Mouse (Mus musculus): Measurements from ENCODE around the gene Nasp.
"Not testable (repeated sequence)": the region's sequence is repeated elsewhere in the genome, so short reads cannot be mapped to it uniquely, and the experiment has no call there.

Gene Nasp

DNA sequence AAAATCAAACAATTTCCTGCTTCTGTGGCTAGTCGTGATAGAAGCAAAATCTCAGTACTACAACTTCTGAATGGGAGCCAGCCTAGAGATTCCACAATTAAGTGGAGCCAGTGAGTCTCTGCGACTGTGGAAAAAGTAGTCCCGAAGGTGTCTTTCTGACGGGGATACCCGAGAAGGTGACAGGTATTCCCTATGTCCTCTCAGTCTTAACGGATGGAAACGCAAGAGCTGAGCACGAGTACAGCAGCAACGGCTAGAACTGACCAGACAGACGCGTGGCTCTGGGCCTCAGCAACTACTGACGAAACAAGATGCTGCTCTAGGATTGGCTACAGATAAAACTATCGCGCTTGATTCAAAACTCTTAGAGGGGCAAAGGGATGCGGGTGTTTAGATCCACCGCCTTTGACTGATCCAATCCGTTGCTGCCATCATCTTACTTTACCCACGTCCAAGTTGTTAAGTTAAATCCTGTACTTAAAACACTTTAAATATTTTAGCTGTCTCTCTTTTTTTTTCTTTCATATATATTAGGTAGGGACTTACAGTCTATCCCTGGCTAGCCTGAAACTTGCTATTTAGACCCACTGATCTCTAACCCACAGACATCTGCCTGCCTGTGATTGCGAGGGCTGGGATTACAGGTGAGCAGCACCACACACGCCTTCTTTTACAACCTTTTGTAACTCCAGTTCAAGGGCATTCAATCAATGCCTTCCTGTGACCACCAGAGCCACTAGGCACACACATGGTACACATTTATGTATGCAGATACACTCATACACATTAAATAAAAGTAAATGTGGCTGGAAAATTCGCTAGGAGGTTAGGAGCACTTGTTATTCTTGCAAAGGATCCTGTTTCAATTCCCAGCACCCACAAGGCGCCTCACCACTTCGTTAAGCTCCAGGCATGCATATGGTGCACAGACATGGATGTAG lies at the start of gene Nasp:
TSS of gene Nasp (minus strand) at position 220 of the 941 bp plus-strand sequence.
- peak; percentile 85 to 96 for DNase-seq (ENCODE audit: inconsistent age in 2 of 2, low spot score in 1 of 2)

DNA sequence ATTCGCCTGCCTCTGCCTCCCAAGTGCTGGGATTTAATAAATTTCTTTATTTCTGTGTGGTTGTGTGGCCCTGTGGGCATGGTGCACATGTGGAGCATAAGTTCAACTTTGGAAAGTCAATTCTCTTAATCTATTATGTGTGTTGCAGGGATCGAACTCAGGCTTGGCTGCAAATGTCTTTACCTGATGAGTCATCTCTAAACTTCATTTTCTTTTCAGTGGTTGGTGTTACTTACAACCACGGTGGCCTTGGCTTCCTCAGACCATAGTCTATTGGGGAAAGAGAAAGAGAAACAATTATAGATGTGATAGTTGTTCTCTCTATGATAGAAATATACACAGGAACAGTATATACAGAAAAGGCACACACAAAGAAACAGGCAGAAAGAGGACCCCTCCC lies 48.3 kb upstream of the Nasp start:
- DNase-seq (ENCODE audit: inconsistent age in 2 of 2, low spot score in 1 of 2) = no peak

GRCm38 (mm10) chr4:116674761-116675160 lies 47.0 kb upstream of the Nasp start:
- DNase-seq (ENCODE audit: inconsistent age in 2 of 2, low spot score in 1 of 2) = not testable (repeated sequence)

DNA sequence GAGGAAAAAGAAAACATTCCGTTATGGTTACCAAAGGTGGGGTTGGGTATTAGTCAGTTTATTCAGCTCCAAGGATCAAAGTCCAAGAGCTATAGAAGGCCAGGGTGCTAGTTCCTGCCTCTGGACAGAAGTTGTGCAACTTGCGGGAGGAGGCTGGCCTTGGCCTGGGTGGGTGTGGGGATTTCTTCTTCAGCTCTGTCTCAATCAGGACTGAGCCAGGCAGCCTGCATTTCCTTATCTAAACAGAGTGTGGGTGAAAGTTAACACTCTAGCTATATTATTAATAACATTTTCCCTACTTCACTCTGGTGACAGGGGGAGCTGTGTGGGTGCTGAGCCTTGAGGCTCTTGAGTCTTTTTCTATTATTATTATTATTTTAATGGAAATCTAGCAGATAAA lies 45.0 kb upstream of the Nasp start:
- peak; percentile 84 to 93 for DNase-seq (ENCODE audit: inconsistent age in 2 of 2, low spot score in 1 of 2)

DNA sequence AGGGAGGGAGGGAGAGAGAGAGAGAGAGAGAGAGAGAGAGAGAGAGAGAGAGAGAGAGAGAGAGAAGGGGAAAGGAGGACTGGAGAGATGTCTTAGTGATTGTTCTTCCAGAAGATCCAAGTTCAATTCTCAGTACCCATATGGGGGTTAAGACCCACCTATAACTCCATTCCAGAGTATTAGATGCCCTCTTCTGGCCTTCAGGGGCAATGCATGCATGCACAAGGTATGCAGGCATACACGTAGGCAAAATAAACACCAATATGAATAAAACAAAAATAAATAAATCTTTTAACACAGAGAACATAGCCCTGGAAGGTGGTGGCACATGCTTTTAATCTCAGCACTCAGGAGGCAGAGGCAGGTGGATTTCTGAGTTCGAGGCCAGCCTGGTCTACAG lies 41.5 kb upstream of the Nasp start:
- DNase-seq (ENCODE audit: inconsistent age in 2 of 2, low spot score in 1 of 2) = peak in 1 of 2 experiments; percentile 50

- no peak for DNase-seq (ENCODE audit: inconsistent age in 2 of 2, low spot score in 1 of 2)
Observed at GRCm38 (mm10) chr4:116668145-116668544, 40.4 kb upstream of the Nasp start.

DNA sequence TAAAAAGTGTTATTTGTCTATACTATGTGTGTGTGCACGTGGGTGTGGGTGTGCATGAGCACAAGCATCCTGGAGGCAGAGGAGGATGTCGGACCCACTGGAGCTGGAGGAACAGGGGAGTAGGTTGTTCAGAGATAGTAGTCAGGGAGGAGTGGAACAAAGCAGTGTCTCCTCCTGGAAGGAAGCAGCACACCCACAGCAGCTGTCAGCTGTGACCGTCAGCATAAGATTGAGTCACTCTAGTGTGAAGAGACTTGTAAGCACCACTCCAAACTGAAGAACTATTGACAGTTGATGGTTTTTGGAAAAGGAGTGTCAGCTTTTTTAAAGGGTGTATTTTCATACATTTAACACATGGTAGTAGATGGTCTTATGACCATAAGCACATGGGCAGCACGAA lies 38.9 kb upstream of the Nasp start:
- DNase-seq (ENCODE audit: inconsistent age in 2 of 2, low spot score in 1 of 2) = no peak

DNA sequence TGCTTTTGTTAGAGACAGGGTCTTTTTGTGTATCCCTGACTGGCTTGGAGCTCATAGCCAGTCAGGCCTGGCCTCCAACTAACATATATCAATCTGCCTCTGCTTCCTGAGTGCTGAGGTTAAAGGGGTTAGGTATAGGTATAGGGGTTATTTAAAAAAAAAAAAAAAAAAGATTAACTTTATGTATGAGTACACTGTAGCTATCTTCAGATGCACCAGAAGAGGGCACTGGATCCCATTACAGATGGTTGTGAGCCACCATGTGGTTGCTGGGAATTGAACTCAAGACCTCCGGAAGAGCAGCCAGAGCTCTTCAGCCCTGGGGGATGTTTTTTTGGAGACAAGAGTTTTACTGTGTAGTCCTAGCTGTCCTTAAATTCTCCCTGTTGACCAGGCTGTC lies 34.3 kb upstream of the Nasp start:
- no peak for DNase-seq (ENCODE audit: inconsistent age in 2 of 2, low spot score in 1 of 2)

- no peak for DNase-seq (ENCODE audit: inconsistent age in 2 of 2, low spot score in 1 of 2)
Observed at GRCm38 (mm10) chr4:116660829-116661228, 33.1 kb upstream of the Nasp start.

GRCm38 (mm10) chr4:116659916-116660315 lies 32.2 kb upstream of the Nasp start:
- not testable (repeated sequence) for DNase-seq (ENCODE audit: inconsistent age in 2 of 2, low spot score in 1 of 2)

GRCm38 (mm10) chr4:116659474-116659873 lies 31.7 kb upstream of the Nasp start:
- peak; percentile 62 to 90 for DNase-seq (ENCODE audit: inconsistent age in 2 of 2, low spot score in 1 of 2)

GRCm38 (mm10) chr4:116657971-116658370 lies 30.2 kb upstream of the Nasp start:
- DNase-seq (ENCODE audit: inconsistent age in 2 of 2, low spot score in 1 of 2) = no peak

DNA sequence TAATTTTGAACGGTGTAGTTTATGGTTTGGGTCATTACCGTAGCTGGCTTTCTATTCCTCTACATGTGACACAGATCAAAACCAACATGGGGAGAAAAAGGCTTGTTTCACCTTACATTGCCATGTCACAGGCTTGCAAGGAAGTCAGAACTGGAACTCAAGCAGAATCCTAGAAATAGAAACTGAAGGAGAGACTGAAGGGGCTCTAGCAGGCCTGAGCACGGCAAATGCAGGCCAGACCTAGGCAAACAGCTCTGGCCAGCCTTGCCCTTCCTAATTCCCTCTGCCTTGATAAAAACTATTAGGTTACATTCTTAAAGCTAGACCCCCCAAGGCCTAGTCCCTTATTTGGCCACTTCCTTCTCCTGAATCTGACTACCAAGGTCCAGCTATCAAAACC lies 27.9 kb upstream of the Nasp start:
- DNase-seq (ENCODE audit: inconsistent age in 2 of 2, low spot score in 1 of 2) = peak in 1 of 2 experiments; percentile 56

- peak in 1 of 2 experiments; percentile 82 for DNase-seq (ENCODE audit: inconsistent age in 2 of 2, low spot score in 1 of 2)
Observed at GRCm38 (mm10) chr4:116655100-116655499, 27.4 kb upstream of the Nasp start.

DNA sequence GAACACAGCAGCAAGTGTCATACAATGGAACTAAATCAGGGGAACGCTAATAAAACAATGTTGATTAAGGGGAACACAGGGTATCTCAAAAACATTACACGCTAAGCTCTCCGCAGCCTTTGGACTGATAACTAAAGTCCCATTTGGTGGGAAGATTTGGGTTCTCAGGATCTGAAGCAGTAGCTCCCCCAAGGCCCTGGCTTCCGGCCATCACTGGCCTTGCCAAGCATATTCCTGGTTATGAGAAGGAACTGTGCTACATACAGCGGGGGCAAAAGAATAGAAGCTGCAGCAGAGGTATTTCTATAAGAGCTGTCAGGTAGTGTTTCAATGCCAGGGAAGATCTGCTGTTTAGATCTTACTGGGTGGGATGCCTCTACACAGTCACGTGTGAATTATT lies 25.5 kb upstream of the Nasp start:
- DNase-seq (ENCODE audit: inconsistent age in 2 of 2, low spot score in 1 of 2) = peak; percentile 86 to 91

DNA sequence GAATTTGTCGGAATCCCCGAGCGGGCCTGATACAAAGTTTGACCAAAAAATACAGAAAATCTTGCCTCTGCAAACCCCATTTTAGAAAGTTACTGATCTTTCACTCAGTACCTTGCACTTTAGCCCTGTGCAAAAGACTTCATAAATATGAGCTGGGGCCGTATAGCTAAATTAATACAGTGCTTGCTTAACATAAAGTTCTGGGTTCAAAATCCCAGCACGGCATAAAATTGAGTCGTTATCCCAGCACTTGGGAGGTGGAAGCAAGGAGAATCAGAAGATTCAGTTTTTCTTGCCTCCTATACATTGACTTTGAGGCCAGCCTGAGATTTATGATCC lies 24.0 kb upstream of the Nasp start:
- no peak for DNase-seq (ENCODE audit: inconsistent age in 2 of 2, low spot score in 1 of 2)

GRCm38 (mm10) chr4:116650924-116651796 lies 23.4 kb upstream of the Nasp start, which contains the start of gene Akr1a1:
Gene Akr1a1 (minus strand): TSS chr4:116651680.
- DNase-seq (ENCODE audit: inconsistent age in 2 of 2, low spot score in 1 of 2) = peak; percentile 94 to 98

GRCm38 (mm10) chr4:116650365-116650764 lies 22.6 kb upstream of the Nasp start:
- no peak for DNase-seq (ENCODE audit: inconsistent age in 2 of 2, low spot score in 1 of 2)

- DNase-seq (ENCODE audit: inconsistent age in 2 of 2, low spot score in 1 of 2) = no peak
Observed at GRCm38 (mm10) chr4:116649411-116649810, 21.7 kb upstream of the Nasp start.

GRCm38 (mm10) chr4:116645624-116646023 lies 17.9 kb upstream of the Nasp start:
- DNase-seq (ENCODE audit: inconsistent age in 2 of 2, low spot score in 1 of 2) = peak; percentile 72 to 80

GRCm38 (mm10) chr4:116644326-116644725 lies 16.6 kb upstream of the Nasp start:
- DNase-seq (ENCODE audit: inconsistent age in 2 of 2, low spot score in 1 of 2) = peak in 1 of 2 experiments; percentile 73

GRCm38 (mm10) chr4:116642071-116642470 lies 14.3 kb upstream of the Nasp start:
- DNase-seq (ENCODE audit: inconsistent age in 2 of 2, low spot score in 1 of 2) = peak in 1 of 2 experiments; percentile 55

All from adrenal gland, adult (tissue).